In genomic region chr9:58228777-58229466, GRCm38 (mm10) we compare ENCODE assay signal across 24 mouse cellular contexts. TPM values are rescaled to one million over a fixed set of nuclear protein-coding genes. Genes with fewer than 3 reads are reported as not detected.
DNase-seq lines count a peak whose midpoint lies in the region; ATAC-seq and TF ChIP-seq lines count a peak whose summit lies in the region.
"Had no signal": no experiment of that assay in that cellular context is flagged by ENCODE, and none has a peak within 500 bp of the region (broad histone marks: within the 10 kb centered on the region; RNA-seq: fewer than 3 reads in every experiment).

No protein-coding gene starts in this region.

- TF ChIP-seq CTCF in gastrocnemius, adult 2 months (IDR thresholded peaks at IDR 0.05) = no peak
- TF ChIP-seq CTCF in intestine, postnatal 0 days (IDR thresholded peaks at IDR 0.05; ENCODE audit: low read depth) = no peak
- no peak for TF ChIP-seq CTCF in lung, adult 2 months (IDR thresholded peaks at IDR 0.05; ENCODE audit: insufficient read depth, low read length)

- peaks cover 90% of the 10 kb centered on the region for H3K36me3 ChIP-seq in kidney, embryonic 15.5 days
- peaks cover 71% of the 10 kb centered on the region for H3K36me3 ChIP-seq in intestine, postnatal 0 days (ENCODE audit: control insufficient read depth, insufficient read depth)

- H3K9ac ChIP-seq in kidney, embryonic 15.5 days = no peak overlapping the region
- no peak overlapping the region; the same call in 1 of the 2 replicates for H3K9ac ChIP-seq in intestine, postnatal 0 days (ENCODE audit: low read depth, low read length)
- H3K9ac ChIP-seq: embryonic facial prominence, embryonic 13.5 days; forebrain, embryonic 12.5 days; heart, embryonic 12.5 days had no signal

- WGBS in kidney, embryonic 15.5 days = 95% methylated on average over 9 of the region's 9 CpGs
- 60% methylated on average over 9 of the region's 9 CpGs for WGBS in intestine, postnatal 0 days
- 95% methylated on average over 9 of the region's 9 CpGs for whole genome bisulfite sequencing in lung, adult 2 months

- no peak overlapping the region for H3K4me2 ChIP-seq in kidney, embryonic 15.5 days
- no peak overlapping the region for H3K4me2 ChIP-seq in intestine, postnatal 0 days (replicated peaks; ENCODE audit: low read depth)
- H3K4me2 ChIP-seq: embryonic facial prominence, embryonic 13.5 days; forebrain, embryonic 12.5 days; heart, embryonic 12.5 days had no signal

- intact Hi-C loops in gastrocnemius, adult 2 months (cut with DNase I) = loop anchor here (5.0 kb wide), 2 partner anchors 38 to 138 kb away; no protein-coding TSS in a partner anchor
- intact Hi-C loops in gastrocnemius, postnatal 36 days (cut with DNase I) = loop anchor here (5.0 to 10.0 kb wide), 2 partner anchors 53 to 146 kb away; partner anchors contain the start of gene Tbc1d21

- peaks cover 13% of the 10 kb centered on the region for H3K4me1 ChIP-seq in kidney, embryonic 15.5 days
- H3K4me1 ChIP-seq in intestine, postnatal 0 days (replicated peaks; ENCODE audit: control insufficient read depth, insufficient read depth, low read length) = 0 out of 2 replicates have a peak, but pooled peaks cover 6% of the 10 kb centered on the region
- H3K4me1 ChIP-seq in lung, adult 2 months (ENCODE audit: control insufficient read depth, insufficient read depth, low read length) = peaks cover 10% of the 10 kb centered on the region
- H3K4me1 ChIP-seq: forebrain, embryonic 12.5 days; hindbrain, embryonic 10.5 days had no signal

- H3K9me3 ChIP-seq in kidney, embryonic 15.5 days (replicated peaks) = no peaks in the 10 kb centered on the region
- no peaks in the 10 kb centered on the region for H3K9me3 ChIP-seq in intestine, postnatal 0 days (ENCODE audit: control insufficient read depth)
- H3K9me3 ChIP-seq: embryonic facial prominence, embryonic 13.5 days; forebrain, embryonic 12.5 days; G1E; heart, embryonic 12.5 days; hindbrain, embryonic 10.5 days had no signal

- ATAC-seq in kidney, embryonic 15.5 days (replicated peaks; ENCODE audit: low FRiP score) = no peak
- ATAC-seq in intestine, postnatal 0 days = peak; percentile 68
- ATAC-seq: CD4-positive, CD25-positive, alpha-beta regulatory T cell, adult 4 months; forebrain, embryonic 16.5 days had no signal

- H3K27ac ChIP-seq in gastrocnemius, adult 2 months = no peak overlapping the region
- no peak overlapping the region for H3K27ac ChIP-seq in kidney, embryonic 15.5 days
- H3K27ac ChIP-seq in intestine, postnatal 0 days (ENCODE audit: low read depth, low read length) = peak overlapping the region; percentile 74
- H3K27ac ChIP-seq: embryonic facial prominence, embryonic 13.5 days; forebrain, embryonic 12.5 days; hindbrain, embryonic 10.5 days had no signal

- no peak for TF ChIP-seq POLR2A in lung, adult 2 months (IDR thresholded peaks at IDR 0.05; ENCODE audit: borderline replicate concordance, extremely low read depth, low read depth, low read length)

- H3K27me3 ChIP-seq in kidney, embryonic 15.5 days = no peaks in the 10 kb centered on the region
- no peaks in the 10 kb centered on the region for H3K27me3 ChIP-seq in intestine, postnatal 0 days (replicated peaks; ENCODE audit: control insufficient read depth, insufficient read depth, low read length)
- H3K27me3 ChIP-seq: embryonic facial prominence, embryonic 13.5 days; forebrain, embryonic 12.5 days; heart, embryonic 12.5 days had no signal

- H3K4me3 ChIP-seq in gastrocnemius, adult 2 months = no peak overlapping the region
- H3K4me3 ChIP-seq in kidney, embryonic 15.5 days (replicated peaks) = no peak overlapping the region
- H3K4me3 ChIP-seq in intestine, postnatal 0 days (ENCODE audit: low read depth, low read length) = no peak overlapping the region
- H3K4me3 ChIP-seq in lung, adult 2 months (replicated peaks; ENCODE audit: extremely low read depth, low read depth, low read length) = no peak overlapping the region
- H3K4me3 ChIP-seq: embryonic facial prominence, embryonic 13.5 days; forebrain, embryonic 12.5 days; heart, embryonic 12.5 days; hindbrain, embryonic 10.5 days had no signal

- DNase-seq in gastrocnemius, adult 2 months = peak; percentile 7
- no peak for DNase-seq in gastrocnemius, postnatal 36 days
- DNase-seq in kidney, adult 9 months = peak; percentile 68
- peak; percentile 56 to 65 for DNase-seq in kidney, postnatal 36 days
- DNase-seq in lung, adult 2 months = no peak
- no peak for DNase-seq in spleen, postnatal 14 days (ENCODE audit: low spot score in 2 of 2)
- DNase-seq: adrenal gland, adult 8-10 months; adrenal gland, postnatal 36 days; B cell, adult 2 months; cerebellum, adult 2 months; cerebellum, postnatal 10 days; embryo, embryonic 11 days; gastrocnemius, postnatal 14 days had no signal

RNA-seq across cellular contexts. Expression of gene Pml, which starts 20.7 kb away (rescaled TPM):
- total RNA-seq in gastrocnemius, adult 2 months (2021) = 1 to 10 TPM; 4.1 to 4.5 TPM
- total RNA-seq in gastrocnemius, postnatal 36 days (2021) = 1 to 10 TPM; 4.0 to 4.3 TPM
- 21.0 and 24.7 TPM in 2 replicates for polyA plus RNA-seq in kidney, embryonic 15.5 days (2015; fragmentation: Nextera tagmentation; extraction: Ambion mirVana)
- 5.3 and 7.1 TPM in 2 replicates for polyA plus RNA-seq in intestine, postnatal 0 days (2015; fragmentation: Nextera tagmentation; extraction: Ambion mirVana)
- 24.0 and 29.6 TPM in 2 replicates for polyA plus RNA-seq in lung, adult 2 months (2012; rRNA removed)

RNA-seq across cellular contexts. Expression of gene Stoml1, which starts 24.0 kb away (rescaled TPM):
- total RNA-seq in gastrocnemius, adult 2 months (2021) = 1 to 10 TPM; 6.8 to 7.3 TPM
- total RNA-seq in gastrocnemius, postnatal 36 days (2021) = 1 to 10 TPM; 5.5 to 7.5 TPM
- polyA plus RNA-seq in kidney, embryonic 15.5 days (2015; fragmentation: Nextera tagmentation; extraction: Ambion mirVana) = 29.9 and 33.6 TPM in 2 replicates
- 15.0 and 15.9 TPM in 2 replicates for polyA plus RNA-seq in intestine, postnatal 0 days (2015; fragmentation: Nextera tagmentation; extraction: Ambion mirVana)
- 38.8 and 52.2 TPM in 2 replicates for polyA plus RNA-seq in lung, adult 2 months (2012; rRNA removed)

RNA-seq across cellular contexts. Expression of gene Islr2, which starts 24.8 kb away (rescaled TPM):
- 1 to 10 TPM; 2.6 to 3.3 TPM for total RNA-seq in gastrocnemius, adult 2 months (2021)
- 1 to 10 TPM; 2.6 to 4.7 TPM for total RNA-seq in gastrocnemius, postnatal 36 days (2021)
- 0.39 and 0.51 TPM in 2 replicates for polyA plus RNA-seq in kidney, embryonic 15.5 days (2015; fragmentation: Nextera tagmentation; extraction: Ambion mirVana)
- 0.27 and 0.35 TPM in 2 replicates for polyA plus RNA-seq in intestine, postnatal 0 days (2015; fragmentation: Nextera tagmentation; extraction: Ambion mirVana)
- 0.11 and 0.90 TPM in 2 replicates for polyA plus RNA-seq in lung, adult 2 months (2012; rRNA removed)
- total RNA-seq: common myeloid progenitor, adult 5-6 weeks; granulocyte monocyte progenitor cell, adult 5-6 weeks had no signal
- polyA plus RNA-seq: CD4-positive, CD25-positive, alpha-beta regulatory T cell, adult 4 months had no signal

RNA-seq across cellular contexts. Expression of gene Islr, which starts 24.8 kb away (rescaled TPM):
- total RNA-seq in gastrocnemius, adult 2 months (2021) = 10 to 100 TPM; 11.9 to 26.1 TPM
- total RNA-seq in gastrocnemius, postnatal 36 days (2021) = 10 to 100 TPM; 20.5 to 24.0 TPM
- 78.7 and 94.7 TPM in 2 replicates for polyA plus RNA-seq in kidney, embryonic 15.5 days (2015; fragmentation: Nextera tagmentation; extraction: Ambion mirVana)
- 26.9 and 29.6 TPM in 2 replicates for polyA plus RNA-seq in intestine, postnatal 0 days (2015; fragmentation: Nextera tagmentation; extraction: Ambion mirVana)
- polyA plus RNA-seq in lung, adult 2 months (2012; rRNA removed) = 62.6 and 74.0 TPM in 2 replicates
- polyA plus RNA-seq: G1E had no signal

Comparison
In these comparisons a context has a peak if more than half of its experiments do, and no peak if none do; other contexts are left out.
1. DNase-seq: peak in gastrocnemius, adult 2 months (single experiment), kidney, adult 9 months (single experiment) and kidney, postnatal 36 days (2 of 2); none in gastrocnemius, postnatal 36 days (0 of 2), lung, adult 2 months (single experiment) and spleen, postnatal 14 days (0 of 2).